Mouse (Mus musculus) ES-Bruce4 (cell line): ENCODE results near the gene Selenoh. TPM values are rescaled to one million over a fixed set of nuclear protein-coding genes. Genes with fewer than 3 reads are reported as not detected.

ENCODE experiments used
- H3K27ac ChIP-seq: 2 replicates; pipeline ENCODE4 v1.5.1; 2012; ENCODE audit warnings: low read length, inconsistent platforms; ENCODE audit not compliant: insufficient read depth
- H3K27me3 ChIP-seq: 2 replicates; pipeline ENCODE4 v1.6.1; 2012; ENCODE audit warnings: mild to moderate bottlenecking, low read length, inconsistent platforms; ENCODE audit not compliant: control insufficient read depth, poor library complexity, insufficient read depth, severe bottlenecking
- H3K36me3 ChIP-seq: 2 replicates; pipeline ENCODE4 v1.6.1; 2012; ENCODE audit warnings: inconsistent platforms, mild to moderate bottlenecking, low read length, moderate library complexity; ENCODE audit not compliant: control insufficient read depth, poor library complexity, insufficient read depth, severe bottlenecking
- H3K4me1 ChIP-seq: one replicate; pipeline ENCODE4 v1.8.1; 2011; ENCODE audit warnings: low read length; ENCODE audit not compliant: control insufficient read depth, insufficient read depth
- H3K4me3 ChIP-seq: 2 replicates; pipeline ENCODE4 v1.5.1; 2011; ENCODE audit warnings: low read depth, mild to moderate bottlenecking, low read length
- H3K9ac ChIP-seq: 2 replicates; pipeline ENCODE4 v1.6.1; 2012; ENCODE audit warnings: low read depth, mild to moderate bottlenecking, inconsistent platforms; ENCODE audit not compliant: poor library complexity, severe bottlenecking
- H3K9me3 ChIP-seq: replicated peaks from 2 replicates; pipeline ENCODE4 v1.6.1; 2012; ENCODE audit warnings: mild to moderate bottlenecking, low read length, inconsistent platforms; ENCODE audit not compliant: control insufficient read depth, poor library complexity, insufficient read depth, severe bottlenecking
- CTCF ChIP-seq: IDR thresholded peaks from one replicate; pipeline ENCODE4 v1.8.1; 2011; ENCODE audit warnings: low read depth, low read length
- EP300 ChIP-seq: IDR thresholded peaks from 2 replicates; pipeline ENCODE4 v1.6.1; 2011; ENCODE audit warnings: low read depth, low read length; ENCODE audit not compliant: insufficient read depth
- POLR2A ChIP-seq: IDR thresholded peaks from one replicate; pipeline ENCODE4 v1.8.1; 2011; ENCODE audit warnings: low read length; ENCODE audit not compliant: insufficient read depth
- polyA plus RNA-seq: library from polyadenylated mRNA; stranded (reverse); fragments of >200 nt; gene quantifications from 2 replicates; pipeline ENCODE4 v1.2.4, GENCODE M21; 2011; ENCODE audit warnings: low read depth; ENCODE audit not compliant: missing spikeins, insufficient read depth, insufficient read length

Gene Selenoh
- polyA plus RNA-seq, 1 experiment: 194 TPM

- H3K27ac ChIP-seq: peak overlapping the region; percentile 75; the same call in 1 of the 2 replicates
Observed at GRCm38 (mm10) chr2:84649674-84650073, 20.9 kb downstream of the Selenoh start.

DNA sequence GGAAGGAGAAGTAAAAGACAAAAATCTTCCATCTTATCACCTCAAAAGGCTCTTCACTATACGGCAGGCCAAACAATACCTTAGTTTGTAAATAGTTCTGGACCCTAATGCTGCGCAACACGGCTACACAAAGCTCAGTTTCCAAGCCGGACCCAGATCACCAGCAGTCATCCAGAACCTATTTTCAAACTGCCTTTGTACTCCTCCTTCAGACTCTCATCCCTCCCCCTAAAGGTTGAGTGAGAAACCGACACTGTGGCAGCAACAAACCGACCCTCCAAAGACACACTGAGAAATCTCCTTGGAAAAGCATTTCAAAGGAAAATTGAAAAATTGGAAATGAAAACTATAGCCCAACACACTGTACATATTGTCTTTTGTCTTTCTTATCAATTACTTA lies 22.2 kb downstream of the Selenoh start:
- Histone ChIP-seq H3K9ac (peak overlapping the region; percentile 60), H3K27ac (0 out of 2 replicates have a peak overlapping the region, but pooled peaks have one; percentile 19), H3K27me3 (no peaks in the 10 kb centered on the region), H3K4me3 (peak overlapping the region; percentile 50), H3K9me3 (no peaks in the 10 kb centered on the region; the same call in 1 of the 2 replicates), H3K4me1 (no peaks in the 10 kb centered on the region), H3K36me3 (no peaks in the 10 kb centered on the region)
- TF ChIP-seq POLR2A: no peak
- no peak for TF ChIP-seq EP300
- TF ChIP-seq CTCF: no peak

More at GRCm38 (mm10) chr2:84649674-84650073, 20.9 kb downstream of the Selenoh start:
- no peak for TF ChIP-seq EP300
- TF ChIP-seq POLR2A: no peak
- TF ChIP-seq CTCF: no peak
- Histone ChIP-seq H3K27me3 (no peaks in the 10 kb centered on the region), H3K9me3 (no peaks in the 10 kb centered on the region; the same call in 1 of the 2 replicates), H3K4me1 (no peaks in the 10 kb centered on the region), H3K4me3 (peak overlapping the region; percentile 97), H3K36me3 (no peaks in the 10 kb centered on the region), H3K9ac (peak overlapping the region; percentile 60)

DNA sequence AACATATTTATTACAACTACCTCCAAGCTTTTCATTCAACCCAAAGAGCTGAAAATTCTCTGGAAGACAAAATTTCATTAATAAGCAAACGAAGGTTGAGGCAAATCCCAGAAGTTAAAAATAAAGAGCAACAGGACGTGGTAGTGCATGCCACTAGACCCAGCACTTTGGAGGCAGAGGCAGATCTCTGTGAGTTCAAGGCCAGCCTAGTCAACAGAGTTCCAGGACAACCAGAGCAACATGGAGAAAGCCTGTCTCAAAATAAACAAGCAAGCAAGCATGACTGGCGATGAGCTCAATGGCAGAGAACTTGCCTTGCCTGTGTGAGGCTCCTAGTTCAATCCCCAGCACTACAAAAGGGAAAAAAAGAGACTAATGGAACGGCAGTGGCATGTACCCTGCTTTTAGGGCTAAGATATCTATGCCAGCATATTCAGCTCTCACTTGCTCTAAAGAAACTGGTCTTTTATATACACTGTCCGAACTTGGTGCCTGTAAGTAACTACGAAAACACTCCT lies 23.5 kb downstream of the Selenoh start:
- no peak overlapping the region for H3K4me3 ChIP-seq
- TF ChIP-seq EP300 (no peak), POLR2A (no peak), CTCF (no peak)
- no peak overlapping the region for H3K27ac ChIP-seq

DNA sequence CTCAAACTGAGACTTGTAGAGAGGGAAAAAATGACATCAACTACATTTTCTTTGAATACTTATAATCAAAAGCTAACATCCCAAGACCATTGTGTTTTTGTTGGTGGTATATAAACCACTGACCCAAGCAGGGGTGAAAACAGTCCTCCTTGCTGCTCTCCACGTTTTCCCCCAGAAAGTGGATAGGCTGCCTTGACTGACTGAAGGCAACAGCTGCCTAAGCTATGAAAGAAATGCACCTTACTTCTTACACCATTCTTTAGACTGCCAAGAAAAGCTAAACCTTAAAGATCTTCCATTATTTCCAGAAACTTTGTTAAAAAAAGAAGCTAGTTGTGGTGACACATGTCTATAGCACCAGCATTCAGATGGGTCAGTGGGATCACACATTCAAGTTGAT lies 24.4 kb downstream of the Selenoh start:
- no peak overlapping the region for H3K9ac ChIP-seq
- TF ChIP-seq CTCF: no peak
- no peak for TF ChIP-seq POLR2A
- no peak for TF ChIP-seq EP300
- H3K4me3 ChIP-seq: no peak overlapping the region
- H3K27ac ChIP-seq: no peak overlapping the region
- no peaks in the 10 kb centered on the region for H3K4me1 ChIP-seq
- H3K27me3 ChIP-seq: no peaks in the 10 kb centered on the region
- H3K9me3 ChIP-seq: no peaks in the 10 kb centered on the region; the same call in 1 of the 2 replicates
- no peaks in the 10 kb centered on the region for H3K36me3 ChIP-seq

More for the DNA sequence above, 23.5 kb downstream of the Selenoh start:
- no peak overlapping the region for H3K9ac ChIP-seq
- no peaks in the 10 kb centered on the region for H3K4me1 ChIP-seq
- no peaks in the 10 kb centered on the region for H3K36me3 ChIP-seq
- H3K9me3 ChIP-seq: no peaks in the 10 kb centered on the region; the same call in 1 of the 2 replicates
- no peaks in the 10 kb centered on the region for H3K27me3 ChIP-seq

- H3K27me3 ChIP-seq: no peaks in the 10 kb centered on the region
- H3K4me1 ChIP-seq: no peaks in the 10 kb centered on the region
- no peak for TF ChIP-seq POLR2A
- no peak for TF ChIP-seq EP300
- no peak for TF ChIP-seq CTCF
- H3K27ac ChIP-seq: no peak overlapping the region
- no peak overlapping the region for H3K9ac ChIP-seq
- H3K4me3 ChIP-seq: no peak overlapping the region
- H3K36me3 ChIP-seq: no peaks in the 10 kb centered on the region; the same call in 1 of the 2 replicates
- no peaks in the 10 kb centered on the region for H3K9me3 ChIP-seq
Observed at GRCm38 (mm10) chr2:84640833-84641232, 29.7 kb downstream of the Selenoh start.

- Histone ChIP-seq H3K36me3 (no peaks in the 10 kb centered on the region; the same call in 1 of the 2 replicates), H3K27ac (no peak overlapping the region), H3K4me1 (peaks cover under 1% of the 10 kb centered on the region), H3K27me3 (no peaks in the 10 kb centered on the region), H3K9ac (no peak overlapping the region), H3K9me3 (no peaks in the 10 kb centered on the region), H3K4me3 (no peak overlapping the region)
- TF ChIP-seq CTCF (no peak), POLR2A (no peak), EP300 (no peak)
Observed at GRCm38 (mm10) chr2:84638428-84639220, 31.9 kb downstream of the Selenoh start.
